8 mouse cellular contexts compared by ENCODE assay signal in genomic region chr1:165735826-165736818, GRCm38 (mm10). TPM values are rescaled to one million over a fixed set of nuclear protein-coding genes. Genes with fewer than 3 reads are reported as not detected.
DNase-seq lines count a peak whose midpoint lies in the region; ATAC-seq lines count a peak whose summit lies in the region.

No protein-coding gene starts in this region.

- H3K4me1 ChIP-seq in intestine, embryonic 16.5 days (ENCODE audit: control insufficient read depth, insufficient read depth, low read length), result peaks cover 3% of the 10 kb centered on the region; the same call in 1 of the 2 replicates
- H3K4me1 ChIP-seq in midbrain, embryonic 11.5 days (ENCODE audit: control insufficient read depth, insufficient read depth, low read length), result no peaks in the 10 kb centered on the region; the same call in 1 of the 2 replicates

- H3K36me3 ChIP-seq in intestine, embryonic 16.5 days (ENCODE audit: control insufficient read depth, insufficient read depth, low read length), result no peaks in the 10 kb centered on the region
- H3K36me3 ChIP-seq in midbrain, embryonic 11.5 days (ENCODE audit: control insufficient read depth, insufficient read depth, low read length), result no peaks in the 10 kb centered on the region

- 27% methylated on average over 20 of the region's 20 CpGs for WGBS in intestine, embryonic 16.5 days
- 38% methylated on average over 20 of the region's 20 CpGs for WGBS in midbrain, embryonic 11.5 days

- no peak overlapping the region for H3K27ac ChIP-seq in intestine, embryonic 16.5 days (ENCODE audit: low read length)
- H3K27ac ChIP-seq in midbrain, embryonic 11.5 days (ENCODE audit: low read depth, low read length), result no peak overlapping the region

- no peaks in the 10 kb centered on the region for H3K9me3 ChIP-seq in intestine, embryonic 16.5 days (ENCODE audit: control insufficient read depth, low read length)
- H3K9me3 ChIP-seq in midbrain, embryonic 11.5 days (ENCODE audit: control insufficient read depth, low read length), result no peaks in the 10 kb centered on the region

- H3K9ac ChIP-seq in intestine, embryonic 16.5 days (ENCODE audit: low read depth, low read length), result no peak overlapping the region
- H3K9ac ChIP-seq in midbrain, embryonic 11.5 days (ENCODE audit: low read length), result 0 out of 2 replicates have a peak overlapping the region, but pooled peaks have one; percentile 18

- peak; percentile 82 for DNase-seq in adrenal gland, adult 2 months
- DNase-seq in embryo, embryonic 11.5 days (ENCODE audit: low read depth, low spot score), result peak; percentile 83
- peak; percentile 75 to 87 for DNase-seq in gastrocnemius, postnatal 4 days (ENCODE audit: low spot score in 2 of 2)
- DNase-seq in left cerebral cortex, postnatal 36 days (ENCODE audit: low spot score in 2 of 2), result peak; percentile 73 to 85
- DNase-seq in midbrain, embryonic 11.5 days (ENCODE audit: low spot score, missing footprints), result peak; percentile 98
- DNase-seq in right cerebral cortex, postnatal 4 days, result peak; percentile 88
- DNase-seq in yolk sac, embryonic 10.5 days (ENCODE audit: low spot score), result peak; percentile 76

- intact Hi-C loops in left cerebral cortex, postnatal 36 days (cut with DNase I), result loop anchor here (1.0 to 2.0 kb wide), 2 partner anchors 75 to 153 kb away; no protein-coding TSS in a partner anchor

- no peak overlapping the region for H3K4me2 ChIP-seq in intestine, embryonic 16.5 days (ENCODE audit: low read depth, low read length)
- H3K4me2 ChIP-seq in midbrain, embryonic 11.5 days, result no peak overlapping the region

- H3K4me3 ChIP-seq in intestine, embryonic 16.5 days (ENCODE audit: low read length), result no peak overlapping the region
- H3K4me3 ChIP-seq in midbrain, embryonic 11.5 days (ENCODE audit: low read depth, low read length), result no peak overlapping the region

- no peaks in the 10 kb centered on the region for H3K27me3 ChIP-seq in intestine, embryonic 16.5 days (replicated peaks; ENCODE audit: control insufficient read depth, insufficient read depth, low read length)
- H3K27me3 ChIP-seq in midbrain, embryonic 11.5 days (ENCODE audit: control insufficient read depth, insufficient read depth, low read length), result no peaks in the 10 kb centered on the region

- peak; percentile 85 for ATAC-seq in intestine, embryonic 16.5 days
- ATAC-seq in midbrain, embryonic 11.5 days (ENCODE audit: low FRiP score), result peak; percentile 75; the same call in 1 of the 2 replicates

RNA-seq across cellular contexts. Expression of gene Rcsd1, which starts 26.6 kb away (rescaled TPM):
- total RNA-seq in adrenal gland, adult 2 months (2021), result 10 to 100 TPM; 13.5 to 16.0 TPM
- 4.4 and 4.9 TPM in 2 replicates for polyA plus RNA-seq in adrenal gland, adult 2 months (2012; rRNA removed)
- total RNA-seq in gastrocnemius, postnatal 4 days (2021), result 100 to 1,000 TPM; 108 to 126 TPM
- polyA plus RNA-seq in intestine, embryonic 16.5 days (2015; fragmentation: Nextera tagmentation; extraction: Ambion mirVana), result 28.7 and 32.4 TPM in 2 replicates
- total RNA-seq in left cerebral cortex, postnatal 36 days (2021), result 1 to 10 TPM; 3.6 to 5.0 TPM
- polyA plus RNA-seq in midbrain, embryonic 11.5 days (2014; fragmentation: Nextera tagmentation; extraction: Ambion mirVana), result 5.9 and 6.6 TPM in 2 replicates

RNA-seq across cellular contexts. Expression of gene Creg1, which starts 27.4 kb away (rescaled TPM):
- 100 to 1,000 TPM in 1 of 2 experiments, 10 to 100 TPM in 1; 66.0 to 104 TPM for total RNA-seq in adrenal gland, adult 2 months (2021)
- polyA plus RNA-seq in adrenal gland, adult 2 months (2012; rRNA removed), result 76.1 and 88.4 TPM in 2 replicates
- total RNA-seq in gastrocnemius, postnatal 4 days (2021), result 10 to 100 TPM; 27.5 to 28.3 TPM
- 122 and 142 TPM in 2 replicates for polyA plus RNA-seq in intestine, embryonic 16.5 days (2015; fragmentation: Nextera tagmentation; extraction: Ambion mirVana)
- 10 to 100 TPM; 23.4 to 28.2 TPM for total RNA-seq in left cerebral cortex, postnatal 36 days (2021)
- polyA plus RNA-seq in midbrain, embryonic 11.5 days (2014; fragmentation: Nextera tagmentation; extraction: Ambion mirVana), result 37.4 and 43.4 TPM in 2 replicates

RNA-seq across cellular contexts. Expression of gene Cd247, which starts 52.4 kb away (rescaled TPM):
- total RNA-seq in adrenal gland, adult 2 months (2021), result under 1 TPM; 0.35 to 0.45 TPM
- 1.2 and 1.9 TPM in 2 replicates for polyA plus RNA-seq in adrenal gland, adult 2 months (2012; rRNA removed)
- total RNA-seq in gastrocnemius, postnatal 4 days (2021), result 1 to 10 TPM in 1 of 2 experiments, under 1 TPM in 1; 0.70 to 1.1 TPM
- 0.21 and 0.51 TPM in 2 replicates for polyA plus RNA-seq in intestine, embryonic 16.5 days (2015; fragmentation: Nextera tagmentation; extraction: Ambion mirVana)
- total RNA-seq in left cerebral cortex, postnatal 36 days (2021), result under 1 TPM in 1 of 2 experiments, not detected in 1; 0.25 TPM
- polyA plus RNA-seq in midbrain, embryonic 11.5 days (2014; fragmentation: Nextera tagmentation; extraction: Ambion mirVana), result 2.0 and 2.1 TPM in 2 replicates

Comparison
In these comparisons a context has a peak if more than half of its experiments do, and no peak if none do; other contexts are left out.
1. RNA of gene Rcsd1, which starts 26.6 kb away (total RNA-seq): 108 to 126 TPM in gastrocnemius, postnatal 4 days; 13.5 to 16.0 TPM in adrenal gland, adult 2 months and 3.6 to 5.0 TPM in left cerebral cortex, postnatal 36 days; every median in the first group is over 4 times any median in the second.
2. Peak in every context shown above with its lines, with median percentiles within 50 percentile points of each other: DNase-seq.